9 mouse cellular contexts compared by ENCODE assay signal in genomic region chr13:51844661-51845060, GRCm38 (mm10). TPM values are rescaled to one million over a fixed set of nuclear protein-coding genes. Genes with fewer than 3 reads are reported as not detected.
DNase-seq lines count a peak whose midpoint lies in the region; ATAC-seq and TF ChIP-seq lines count a peak whose summit lies in the region.
"Had no signal": no experiment of that assay in that cellular context is flagged by ENCODE, and none has a peak within 500 bp of the region (broad histone marks: within the 10 kb centered on the region; RNA-seq: fewer than 3 reads in every experiment).

No protein-coding gene starts in this region.

- no peaks in the 10 kb centered on the region for H3K9me3 ChIP-seq in stomach, postnatal 0 days (ENCODE audit: control insufficient read depth, low read length)
- H3K9me3 ChIP-seq: limb, embryonic 13.5 days had no signal

- H3K27me3 ChIP-seq in stomach, postnatal 0 days (ENCODE audit: control insufficient read depth, insufficient read depth, low read length): no peaks in the 10 kb centered on the region

- no peaks in the 10 kb centered on the region for H3K36me3 ChIP-seq in stomach, postnatal 0 days (ENCODE audit: control insufficient read depth, insufficient read depth, low read length)
- H3K36me3 ChIP-seq: limb, embryonic 13.5 days had no signal

- H3K27ac ChIP-seq in stomach, postnatal 0 days (replicated peaks): no peak overlapping the region
- H3K27ac ChIP-seq: limb, embryonic 13.5 days had no signal

- WGBS in stomach, postnatal 0 days: 11% methylated on average over 10 of the region's 10 CpGs

- H3K9ac ChIP-seq in stomach, postnatal 0 days (ENCODE audit: low read length): no peak overlapping the region

- peak; percentile 90 for TF ChIP-seq CTCF in stomach, postnatal 0 days (IDR thresholded peaks at IDR 0.05; ENCODE audit: low read depth)

- H3K4me2 ChIP-seq in stomach, postnatal 0 days (replicated peaks; ENCODE audit: low read depth): no peak overlapping the region

- no peak for TF ChIP-seq EP300 in stomach, postnatal 0 days (optimal IDR thresholded peaks at IDR 0.05)

- DNase-seq in CD4-positive, CD25-positive, alpha-beta regulatory T cell, adult 2 months (ENCODE audit: low read depth, low spot score): peak; percentile 87
- peak; percentile 74 for DNase-seq in adrenal gland, adult 18-20 months (ENCODE audit: low spot score in 2 of 2)
- DNase-seq in embryo, embryonic 9.5 days (ENCODE audit: extremely low spot score): peak; percentile 76
- peak; percentile 82 to 88 for DNase-seq in heart, postnatal 10 days
- peak; percentile 77 for DNase-seq in left cerebral cortex, postnatal 4 days
- peak; percentile 65 to 79 for DNase-seq in natural killer cell, adult 2 months (ENCODE audit: low spot score in 2 of 2)
- DNase-seq in stomach, postnatal 0 days (ENCODE audit: low spot score): peak; percentile 81

- intact Hi-C loops in heart, postnatal 10 days (cut with DNase I): loop anchor here (1.0 to 5.0 kb wide), 3 partner anchors 118 to 379 kb away; no protein-coding TSS in a partner anchor
- intact Hi-C loops in left cerebral cortex, postnatal 4 days (cut with DNase I): loop anchor here (5.0 kb wide), 3 partner anchors 73 to 308 kb away; no protein-coding TSS in a partner anchor

- H3K4me1 ChIP-seq in stomach, postnatal 0 days (replicated peaks; ENCODE audit: control insufficient read depth, insufficient read depth): no peaks in the 10 kb centered on the region; the same call in 1 of the 2 replicates

- no peak for ATAC-seq in CD4-positive, CD25-positive, alpha-beta regulatory T cell, adult 4 months
- ATAC-seq in stomach, postnatal 0 days (ENCODE audit: low FRiP score, low TSS enrichment): no peak

- H3K4me3 ChIP-seq in stomach, postnatal 0 days (ENCODE audit: low read depth, low read length): no peak overlapping the region

RNA-seq across cellular contexts. Expression of gene Gadd45g, which starts 1.8 kb away (rescaled TPM):
- 10 to 100 TPM; 13.0 to 18.1 TPM for polyA plus RNA-seq in CD4-positive, CD25-positive, alpha-beta regulatory T cell, adult 4 months (2017; shearing (Covaris generic))
- total RNA-seq in adrenal gland, adult 18-20 months (2021): 10 to 100 TPM; 44.9 to 80.0 TPM
- 10 to 100 TPM; 27.8 to 37.9 TPM for total RNA-seq in heart, postnatal 10 days (2021)
- 10 to 100 TPM in 1 of 2 experiments, 1 to 10 TPM in 1; 8.6 to 11.0 TPM for total RNA-seq in left cerebral cortex, postnatal 4 days (2021)
- 37.1 and 39.1 TPM in 2 replicates for polyA plus RNA-seq in stomach, postnatal 0 days (2015; fragmentation: Nextera tagmentation; extraction: Ambion mirVana)

RNA-seq across cellular contexts. Expression of gene Sema4d, which starts 51.1 kb away (rescaled TPM):
- 100 to 1,000 TPM; 122 to 152 TPM for polyA plus RNA-seq in CD4-positive, CD25-positive, alpha-beta regulatory T cell, adult 4 months (2017; shearing (Covaris generic))
- total RNA-seq in adrenal gland, adult 18-20 months (2021): 10 to 100 TPM in 1 of 2 experiments, 1 to 10 TPM in 1; 8.0 to 13.5 TPM
- total RNA-seq in heart, postnatal 10 days (2021): 10 to 100 TPM; 69.1 to 79.5 TPM
- total RNA-seq in left cerebral cortex, postnatal 4 days (2021): 10 to 100 TPM; 53.9 to 62.5 TPM
- polyA plus RNA-seq in stomach, postnatal 0 days (2015; fragmentation: Nextera tagmentation; extraction: Ambion mirVana): 6.7 and 8.0 TPM in 2 replicates
